ENCODE assay signal across 11 mouse cellular contexts in the genomic region with DNA sequence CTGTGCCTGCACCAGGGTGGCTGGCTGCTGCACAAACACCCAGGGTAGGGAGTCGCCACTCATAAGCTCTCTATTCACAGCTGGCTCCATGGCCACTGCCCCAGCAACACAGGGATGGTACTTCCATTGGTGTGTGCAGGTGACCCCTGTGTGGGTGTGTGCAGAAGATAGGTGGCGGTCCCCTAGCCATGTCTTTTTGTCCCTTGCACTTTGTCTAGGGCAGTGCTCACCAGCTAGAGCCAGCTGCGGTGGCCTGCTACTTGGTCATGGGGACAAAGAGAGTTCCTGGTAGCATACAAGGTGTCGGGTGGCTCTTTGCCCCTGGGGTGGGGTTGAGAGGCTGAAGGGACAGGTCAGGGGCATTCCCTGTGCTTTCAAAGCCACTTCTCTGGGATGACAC. TPM values are rescaled to one million over a fixed set of nuclear protein-coding genes. Genes with fewer than 3 reads are reported as not detected.
A peak's percentile ranks its signal among the peaks of the same experiment; 100 is the strongest.
DNase-seq lines count a peak whose midpoint lies in the region; ATAC-seq and TF ChIP-seq lines count a peak whose summit lies in the region.
"Had no signal": no experiment of that assay in that cellular context is flagged by ENCODE, and none has a peak within 500 bp of the region (broad histone marks: within the 10 kb centered on the region; RNA-seq: fewer than 3 reads in every experiment).

No protein-coding gene starts in this region.

- no peaks in the 10 kb centered on the region for H3K36me3 ChIP-seq in intestine, postnatal 0 days (ENCODE audit: control insufficient read depth, insufficient read depth)
- no peaks in the 10 kb centered on the region for H3K36me3 ChIP-seq in intestine, embryonic 15.5 days
- peaks cover 10% of the 10 kb centered on the region; the same call in 1 of the 2 replicates for H3K36me3 ChIP-seq in neural tube, embryonic 14.5 days (ENCODE audit: control insufficient read depth, insufficient read depth, low read length)
- H3K36me3 ChIP-seq in stomach, embryonic 15.5 days: no peaks in the 10 kb centered on the region
- H3K36me3 ChIP-seq: liver, embryonic 12.5 days had no signal

- H3K27ac ChIP-seq in cerebellum, adult 2 months (ENCODE audit: insufficient read depth, low read length): no peak overlapping the region
- H3K27ac ChIP-seq in intestine, postnatal 0 days (ENCODE audit: low read depth, low read length): no peak overlapping the region
- H3K27ac ChIP-seq in intestine, embryonic 15.5 days: no peak overlapping the region
- H3K27ac ChIP-seq in neural tube, embryonic 14.5 days (ENCODE audit: low read depth, low read length): no peak overlapping the region
- H3K27ac ChIP-seq in stomach, embryonic 15.5 days: no peak overlapping the region
- H3K27ac ChIP-seq: heart, adult 2 months; liver, embryonic 12.5 days had no signal

- TF ChIP-seq CTCF in cerebellum, adult 2 months (IDR thresholded peaks at IDR 0.05; ENCODE audit: borderline replicate concordance, insufficient read depth, low read depth, low read length): no peak
- TF ChIP-seq CTCF in intestine, postnatal 0 days (IDR thresholded peaks at IDR 0.05; ENCODE audit: low read depth): no peak

- H3K4me3 ChIP-seq in cerebellum, adult 2 months (replicated peaks; ENCODE audit: insufficient read depth, low read depth, low read length): no peak overlapping the region
- H3K4me3 ChIP-seq in intestine, postnatal 0 days (ENCODE audit: low read depth, low read length): no peak overlapping the region
- no peak overlapping the region for H3K4me3 ChIP-seq in intestine, embryonic 15.5 days (replicated peaks)
- no peak overlapping the region for H3K4me3 ChIP-seq in neural tube, embryonic 14.5 days (ENCODE audit: low read depth, low read length)
- no peak overlapping the region for H3K4me3 ChIP-seq in stomach, embryonic 15.5 days (replicated peaks)
- H3K4me3 ChIP-seq: erythroblast, embryonic 14.5 days; heart, adult 2 months; liver, embryonic 12.5 days had no signal

- H3K4me2 ChIP-seq in intestine, postnatal 0 days (replicated peaks; ENCODE audit: low read depth): peak overlapping the region; percentile 10; the same call in 1 of the 2 replicates
- H3K4me2 ChIP-seq in intestine, embryonic 15.5 days (replicated peaks): no peak overlapping the region
- no peak overlapping the region for H3K4me2 ChIP-seq in neural tube, embryonic 14.5 days (ENCODE audit: low read depth, low read length)
- 0 out of 2 replicates have a peak overlapping the region, but pooled peaks have one; percentile 13 for H3K4me2 ChIP-seq in stomach, embryonic 15.5 days
- H3K4me2 ChIP-seq: liver, embryonic 12.5 days had no signal

- DNase-seq in cerebellum, adult 9-11 months: peak; percentile 35
- no peak for DNase-seq in cerebellum, adult 2 months
- DNase-seq in neural tube, embryonic 10.5 days (ENCODE audit: extremely low spot score, low spot score): no peak
- no peak for DNase-seq in urinary bladder, postnatal 14 days (ENCODE audit: low spot score)

- WGBS in cerebellum, adult 2 months: 75% methylated on average over 4 of the region's 4 CpGs
- WGBS in intestine, postnatal 0 days: 67% methylated on average over 4 of the region's 4 CpGs
- 72% methylated on average over 4 of the region's 4 CpGs for WGBS in intestine, embryonic 15.5 days
- WGBS in neural tube, embryonic 14.5 days: 79% methylated on average over 4 of the region's 4 CpGs
- 79% methylated on average over 4 of the region's 4 CpGs for WGBS in stomach, embryonic 15.5 days

- ATAC-seq in intestine, postnatal 0 days: peak; percentile 7
- no peak for ATAC-seq in intestine, embryonic 15.5 days
- ATAC-seq in neural tube, embryonic 14.5 days (ENCODE audit: low read depth): peak; percentile 15; the same call in 1 of the 2 replicates
- ATAC-seq in stomach, embryonic 15.5 days (ENCODE audit: insufficient read depth, low FRiP score, low read depth): no peak

- no peak overlapping the region for H3K9ac ChIP-seq in intestine, postnatal 0 days (ENCODE audit: low read depth, low read length)
- no peak overlapping the region for H3K9ac ChIP-seq in intestine, embryonic 15.5 days
- H3K9ac ChIP-seq in neural tube, embryonic 14.5 days (replicated peaks; ENCODE audit: low read depth, low read length): no peak overlapping the region; the same call in 1 of the 2 replicates
- H3K9ac ChIP-seq in stomach, embryonic 15.5 days: no peak overlapping the region
- H3K9ac ChIP-seq: liver, embryonic 12.5 days had no signal

- H3K27me3 ChIP-seq in cerebellum, adult 2 months (ENCODE audit: control insufficient read depth, insufficient read depth, low read length): no peaks in the 10 kb centered on the region
- peaks cover 15% of the 10 kb centered on the region; the same call in 1 of the 2 replicates for H3K27me3 ChIP-seq in intestine, postnatal 0 days (replicated peaks; ENCODE audit: control insufficient read depth, insufficient read depth, low read length)
- H3K27me3 ChIP-seq in intestine, embryonic 15.5 days (replicated peaks): peaks cover 17% of the 10 kb centered on the region
- H3K27me3 ChIP-seq in neural tube, embryonic 14.5 days (ENCODE audit: control insufficient read depth, insufficient read depth, low read length): peaks cover 4% of the 10 kb centered on the region; the same call in 1 of the 2 replicates
- H3K27me3 ChIP-seq in stomach, embryonic 15.5 days (replicated peaks): peaks cover 21% of the 10 kb centered on the region

- no peak for TF ChIP-seq POLR2A in cerebellum, adult 2 months (IDR thresholded peaks at IDR 0.05; ENCODE audit: borderline replicate concordance, insufficient read depth, low read length)

- no peaks in the 10 kb centered on the region for H3K9me3 ChIP-seq in intestine, postnatal 0 days (ENCODE audit: control insufficient read depth)
- H3K9me3 ChIP-seq in intestine, embryonic 15.5 days: no peaks in the 10 kb centered on the region
- no peaks in the 10 kb centered on the region for H3K9me3 ChIP-seq in neural tube, embryonic 14.5 days (ENCODE audit: control insufficient read depth, low read length)
- H3K9me3 ChIP-seq in stomach, embryonic 15.5 days: no peaks in the 10 kb centered on the region
- H3K9me3 ChIP-seq: liver, embryonic 12.5 days had no signal

- H3K4me1 ChIP-seq in cerebellum, adult 2 months (ENCODE audit: control insufficient read depth, insufficient read depth, low read length): peaks cover 3% of the 10 kb centered on the region
- H3K4me1 ChIP-seq in intestine, postnatal 0 days (replicated peaks; ENCODE audit: control insufficient read depth, insufficient read depth, low read length): peaks cover 5% of the 10 kb centered on the region
- peaks cover 14% of the 10 kb centered on the region; the same call in 1 of the 2 replicates for H3K4me1 ChIP-seq in intestine, embryonic 15.5 days (replicated peaks)
- H3K4me1 ChIP-seq in neural tube, embryonic 14.5 days (ENCODE audit: control insufficient read depth, insufficient read depth, low read length): no peaks in the 10 kb centered on the region
- 0 out of 2 replicates have a peak, but pooled peaks cover 3% of the 10 kb centered on the region for H3K4me1 ChIP-seq in stomach, embryonic 15.5 days

RNA-seq across cellular contexts. Expression of a gene that starts 8.6 kb away (rescaled TPM):
- polyA plus RNA-seq in cerebellum, adult 2 months (2012; rRNA removed): 124 and 141 TPM in 2 replicates
- 0.66 and 1.2 TPM in 2 replicates for polyA plus RNA-seq in intestine, postnatal 0 days (2015; fragmentation: Nextera tagmentation; extraction: Ambion mirVana)
- 2.2 and 2.4 TPM in 2 replicates for polyA plus RNA-seq in intestine, embryonic 15.5 days (2015; fragmentation: Nextera tagmentation; extraction: Ambion mirVana)
- 21.8 and 37.6 TPM in 2 replicates for polyA plus RNA-seq in neural tube, embryonic 14.5 days (2014; fragmentation: Nextera tagmentation; extraction: Ambion mirVana)
- polyA plus RNA-seq in stomach, embryonic 15.5 days (2015; fragmentation: Nextera tagmentation; extraction: Ambion mirVana): 3.4 and 3.8 TPM in 2 replicates

RNA-seq across cellular contexts. Expression of a gene that starts 11.2 kb away (rescaled TPM):
- polyA plus RNA-seq in cerebellum, adult 2 months (2012; rRNA removed): 77.6 and 79.6 TPM in 2 replicates
- 3.2 and 3.4 TPM in 2 replicates for polyA plus RNA-seq in intestine, postnatal 0 days (2015; fragmentation: Nextera tagmentation; extraction: Ambion mirVana)
- polyA plus RNA-seq in intestine, embryonic 15.5 days (2015; fragmentation: Nextera tagmentation; extraction: Ambion mirVana): 7.9 and 9.2 TPM in 2 replicates
- polyA plus RNA-seq in neural tube, embryonic 14.5 days (2014; fragmentation: Nextera tagmentation; extraction: Ambion mirVana): 21.1 and 25.1 TPM in 2 replicates
- 8.8 and 10.4 TPM in 2 replicates for polyA plus RNA-seq in stomach, embryonic 15.5 days (2015; fragmentation: Nextera tagmentation; extraction: Ambion mirVana)
- polyA plus RNA-seq: erythroblast, embryonic 14.5 days had no signal

RNA-seq across cellular contexts. Expression of a gene that starts 13.5 kb away (rescaled TPM):
- polyA plus RNA-seq in cerebellum, adult 2 months (2012; rRNA removed): 115 and 122 TPM in 2 replicates
- polyA plus RNA-seq in intestine, postnatal 0 days (2015; fragmentation: Nextera tagmentation; extraction: Ambion mirVana): 0.90 and 1.1 TPM in 2 replicates
- polyA plus RNA-seq in intestine, embryonic 15.5 days (2015; fragmentation: Nextera tagmentation; extraction: Ambion mirVana): 1.7 TPM in 2 replicates
- 73.9 and 84.8 TPM in 2 replicates for polyA plus RNA-seq in neural tube, embryonic 14.5 days (2014; fragmentation: Nextera tagmentation; extraction: Ambion mirVana)
- polyA plus RNA-seq in stomach, embryonic 15.5 days (2015; fragmentation: Nextera tagmentation; extraction: Ambion mirVana): 1.6 and 1.9 TPM in 2 replicates
- polyA plus RNA-seq: erythroblast, embryonic 14.5 days had no signal

RNA-seq across cellular contexts. Expression of a gene that starts 22.6 kb away (rescaled TPM):
- 81.4 and 84.9 TPM in 2 replicates for polyA plus RNA-seq in cerebellum, adult 2 months (2012; rRNA removed)
- polyA plus RNA-seq in intestine, postnatal 0 days (2015; fragmentation: Nextera tagmentation; extraction: Ambion mirVana): 268 and 287 TPM in 2 replicates
- 242 and 245 TPM in 2 replicates for polyA plus RNA-seq in intestine, embryonic 15.5 days (2015; fragmentation: Nextera tagmentation; extraction: Ambion mirVana)
- polyA plus RNA-seq in neural tube, embryonic 14.5 days (2014; fragmentation: Nextera tagmentation; extraction: Ambion mirVana): 130 and 136 TPM in 2 replicates
- polyA plus RNA-seq in stomach, embryonic 15.5 days (2015; fragmentation: Nextera tagmentation; extraction: Ambion mirVana): 217 and 233 TPM in 2 replicates

RNA-seq across cellular contexts. Expression of a gene that starts 22.6 kb away (rescaled TPM):
- 61.8 and 63.9 TPM in 2 replicates for polyA plus RNA-seq in cerebellum, adult 2 months (2012; rRNA removed)
- 75.2 and 75.4 TPM in 2 replicates for polyA plus RNA-seq in intestine, postnatal 0 days (2015; fragmentation: Nextera tagmentation; extraction: Ambion mirVana)
- polyA plus RNA-seq in intestine, embryonic 15.5 days (2015; fragmentation: Nextera tagmentation; extraction: Ambion mirVana): 55.1 and 69.2 TPM in 2 replicates
- polyA plus RNA-seq in neural tube, embryonic 14.5 days (2014; fragmentation: Nextera tagmentation; extraction: Ambion mirVana): 26.1 and 27.8 TPM in 2 replicates
- polyA plus RNA-seq in stomach, embryonic 15.5 days (2015; fragmentation: Nextera tagmentation; extraction: Ambion mirVana): 54.4 and 58.1 TPM in 2 replicates

Comparison
In these comparisons a context has a peak if more than half of its experiments do, and no peak if none do; other contexts are left out.
1. ATAC-seq: peak in intestine, postnatal 0 days (single experiment) and neural tube, embryonic 14.5 days (single experiment); none in intestine, embryonic 15.5 days (single experiment) and stomach, embryonic 15.5 days (single experiment).
2. H3K4me2 ChIP-seq: peak in intestine, postnatal 0 days (single experiment) and stomach, embryonic 15.5 days (single experiment); none in intestine, embryonic 15.5 days (single experiment) and neural tube, embryonic 14.5 days (single experiment).
3. RNA of a gene that starts 13.5 kb away (polyA plus RNA-seq): 115 to 122 TPM in cerebellum, adult 2 months and 73.9 to 84.8 TPM in neural tube, embryonic 14.5 days; 1.7 TPM in intestine, embryonic 15.5 days, 1.6 to 1.9 TPM in stomach, embryonic 15.5 days and 0.90 to 1.1 TPM in intestine, postnatal 0 days; every median in the first group is over 10 times any median in the second.